Mouse (Mus musculus) midbrain, embryonic 16.5 days (tissue): ENCODE results near the gene Mark4. TPM values are rescaled to one million over a fixed set of nuclear protein-coding genes. Genes with fewer than 3 reads are reported as not detected.

Source experiments
- ATAC-seq: fragments of 200-750 bp; cut with Nextera tagmentation; 2 replicates; pipeline ENCODE4 v1.8.0; 2017; ENCODE audit warnings: moderate TSS enrichment
- H3K27ac ChIP-seq: fragments of 300-500 bp; sonication (generic); 2 replicates; pipeline ENCODE4 v1.5.1; 2014; ENCODE audit warnings: mild to moderate bottlenecking, low read length, mixed read lengths
- H3K27me3 ChIP-seq: fragments of 300-500 bp; sonication (generic); 2 replicates; pipeline ENCODE4 v1.6.1; 2014; ENCODE audit warnings: low read depth, low read length, mixed read lengths; ENCODE audit not compliant: control insufficient read depth, insufficient read depth
- H3K36me3 ChIP-seq: fragments of 300-500 bp; sonication (generic); 2 replicates; pipeline ENCODE4 v1.6.1; 2014; ENCODE audit warnings: mild to moderate bottlenecking, low read length, moderate library complexity, mixed read lengths; ENCODE audit not compliant: control insufficient read depth, insufficient read depth
- H3K4me1 ChIP-seq: fragments of 300-500 bp; sonication (generic); 2 replicates; pipeline ENCODE4 v1.6.1; 2014; ENCODE audit warnings: mild to moderate bottlenecking, low read length, mixed read lengths; ENCODE audit not compliant: control insufficient read depth, insufficient read depth
- H3K4me2 ChIP-seq: fragments of 300-500 bp; sonication (generic); 2 replicates; pipeline ENCODE4 v1.6.1; 2014; ENCODE audit warnings: mild to moderate bottlenecking, low read length, mixed read lengths
- H3K4me3 ChIP-seq: fragments of 300-500 bp; sonication (generic); 2 replicates; pipeline ENCODE4 v1.5.1; 2014; ENCODE audit warnings: low read depth, mild to moderate bottlenecking, low read length, moderate library complexity, mixed read lengths
- H3K9ac ChIP-seq: fragments of 300-500 bp; sonication (generic); 2 replicates; pipeline ENCODE4 v1.6.1; 2014; ENCODE audit warnings: low read depth, low read length, mixed read lengths
- H3K9me3 ChIP-seq: fragments of 300-500 bp; sonication (generic); replicated peaks from 2 replicates; pipeline ENCODE4 v1.6.1; 2014; ENCODE audit warnings: mild to moderate bottlenecking, low read length, mixed read lengths; ENCODE audit not compliant: control insufficient read depth, poor library complexity, severe bottlenecking
- WGBS: fragments of 180-500 bp; shearing (Covaris S2); extraction: QIAGEN DNeasy Blood & Tissue Kit; methylation state at CpG from one replicate; pipeline ENCODE4 v1.1.7; 2014; 5-methylcytosine and 5-hydroxymethylcytosine counted together
- polyA plus RNA-seq: library from polyadenylated mRNA; unstranded; fragments of >200 nt; fragmentation: Nextera tagmentation; extraction: Ambion mirVana; gene quantifications from 2 replicates; pipeline ENCODE4 v1.2.1, GENCODE M21; 2015

Gene Mark4
- polyA plus RNA-seq, 1 experiment from 2014 or later, result 14.8 TPM

DNA sequence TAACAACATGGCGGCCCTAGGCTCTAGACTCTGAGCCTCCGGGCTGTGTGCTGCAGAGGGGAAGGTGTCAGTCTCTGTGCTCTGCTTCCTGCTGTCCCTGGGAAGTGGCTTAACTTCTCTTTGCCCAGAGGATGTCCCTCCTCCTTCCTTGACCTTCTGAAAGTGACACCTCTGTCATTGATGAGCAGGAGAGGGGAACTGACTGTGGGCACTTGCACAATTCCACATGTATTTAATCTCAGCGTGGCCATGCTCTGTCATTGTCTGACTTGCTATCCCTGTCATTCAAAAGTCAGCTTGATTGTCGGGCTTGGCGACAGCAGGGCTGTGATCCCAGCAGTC, 37.6 kb upstream of the Mark4 start:
- H3K36me3 ChIP-seq, result no peaks in the 10 kb centered on the region
- H3K4me3 ChIP-seq, result no peak overlapping the region
- no peak for ATAC-seq
- H3K27me3 ChIP-seq, result peaks cover 6% of the 10 kb centered on the region
- H3K27ac ChIP-seq, result no peak overlapping the region
- 61% methylated on average over 5 of the region's 5 CpGs for WGBS
- H3K9ac ChIP-seq, result no peak overlapping the region
- no peaks in the 10 kb centered on the region; the same call in 1 of the 2 replicates for H3K4me1 ChIP-seq
- no peak overlapping the region for H3K4me2 ChIP-seq
- H3K9me3 ChIP-seq, result no peaks in the 10 kb centered on the region

DNA sequence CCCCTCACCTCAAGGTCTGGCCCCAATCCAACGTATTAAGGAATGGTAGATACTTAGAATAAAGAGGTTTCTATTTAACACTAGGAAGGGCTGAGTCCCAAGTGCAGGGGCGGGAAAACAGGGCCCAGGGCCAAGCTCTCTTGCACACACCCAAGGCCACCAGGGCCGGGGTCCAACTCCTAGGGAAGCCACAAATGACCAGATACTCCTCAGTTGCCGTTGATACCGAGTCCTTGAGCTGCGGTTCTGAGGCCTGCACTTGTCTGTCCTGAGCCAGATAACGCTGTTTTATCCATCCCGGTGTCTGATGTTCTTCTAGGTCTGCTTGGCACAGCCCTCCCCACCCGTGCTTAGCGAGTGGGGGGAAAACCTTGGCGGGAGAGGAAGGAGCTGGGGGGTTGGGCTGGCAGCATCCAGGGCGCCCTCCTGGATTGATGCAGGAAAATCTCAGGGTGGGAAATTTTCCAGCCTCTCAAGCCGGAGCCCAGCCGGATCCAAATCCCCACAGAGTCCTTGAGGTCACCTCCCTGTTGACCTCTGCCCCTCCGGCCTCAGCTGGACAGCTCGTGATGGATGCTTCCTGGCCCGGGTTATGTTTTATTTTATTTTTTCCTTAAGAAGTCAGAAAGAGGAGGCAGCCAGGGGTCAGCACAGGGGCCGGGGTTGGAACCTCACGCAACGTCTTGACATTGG, 37.0 kb upstream of the Mark4 start:
- 73% methylated on average over 20 of the region's 20 CpGs for WGBS
- ATAC-seq, result no peak
- Histone ChIP-seq H3K27me3 (peaks cover 11% of the 10 kb centered on the region), H3K4me3 (no peak overlapping the region), H3K4me1 (no peaks in the 10 kb centered on the region; the same call in 1 of the 2 replicates), H3K4me2 (no peak overlapping the region), H3K9me3 (no peaks in the 10 kb centered on the region), H3K9ac (no peak overlapping the region), H3K36me3 (no peaks in the 10 kb centered on the region), H3K27ac (no peak overlapping the region)

DNA sequence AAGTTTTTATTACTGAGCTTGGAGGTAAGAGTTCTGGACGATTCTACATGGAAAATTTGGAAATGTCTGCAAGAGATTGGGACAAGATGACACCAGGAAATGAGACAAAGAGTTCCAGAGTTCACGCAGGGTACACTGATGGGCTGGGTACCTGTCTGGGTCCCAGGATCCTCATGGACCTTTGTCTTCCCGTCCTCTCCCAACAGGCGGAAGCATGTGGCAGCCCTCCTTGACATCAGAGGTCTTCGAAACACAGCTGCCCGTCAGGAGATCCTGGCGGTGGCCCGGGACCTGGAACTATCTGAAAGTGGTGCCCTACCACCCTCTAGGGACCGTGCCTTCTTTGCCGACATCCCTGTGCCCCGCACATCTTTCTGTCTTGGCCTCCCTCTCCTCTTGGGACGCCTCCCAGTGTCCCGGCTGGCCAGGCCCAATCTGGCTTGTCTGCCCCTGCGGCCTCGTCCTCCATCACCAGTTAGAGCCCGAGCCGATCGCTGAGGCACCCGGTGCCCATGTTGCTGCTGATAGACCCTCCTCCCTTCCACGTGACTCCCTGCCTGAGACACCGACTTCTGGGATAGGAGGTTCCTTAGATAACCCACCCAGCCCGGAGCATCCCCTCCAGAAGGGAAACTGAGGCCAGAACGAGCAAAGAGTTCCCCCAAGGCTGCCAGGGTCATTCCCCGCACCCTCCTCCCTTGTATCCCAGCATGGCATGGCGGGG, 36.3 kb upstream of the Mark4 start:
- WGBS, result 87% methylated on average over 25 of the region's 25 CpGs
- H3K36me3 ChIP-seq, result no peaks in the 10 kb centered on the region
- H3K9me3 ChIP-seq, result no peaks in the 10 kb centered on the region
- no peaks in the 10 kb centered on the region; the same call in 1 of the 2 replicates for H3K4me1 ChIP-seq
- H3K4me3 ChIP-seq, result no peak overlapping the region
- no peak overlapping the region for H3K27ac ChIP-seq
- peaks cover 18% of the 10 kb centered on the region for H3K27me3 ChIP-seq
- H3K4me2 ChIP-seq, result no peak overlapping the region
- ATAC-seq, result no peak
- no peak overlapping the region for H3K9ac ChIP-seq

DNA sequence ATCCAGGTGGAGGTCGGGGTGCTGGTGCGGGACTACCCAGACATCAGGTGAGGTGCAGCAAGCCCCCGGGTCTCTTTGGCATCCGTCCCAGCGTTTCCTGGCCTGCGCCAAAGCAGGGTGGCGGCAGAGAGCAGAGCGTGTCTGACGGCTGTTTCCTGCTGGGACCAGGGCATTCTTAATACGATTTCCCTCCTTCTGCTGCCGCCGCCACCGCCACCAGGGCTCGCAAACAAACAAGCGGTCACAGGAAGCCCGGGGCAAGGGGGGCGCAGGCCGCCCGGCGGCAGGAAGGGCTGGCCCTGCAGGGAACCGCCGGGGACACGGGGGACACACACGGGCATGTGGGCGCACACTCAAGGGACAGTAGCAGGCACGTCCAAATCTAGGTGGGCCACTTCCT, 33.1 kb upstream of the Mark4 start:
- Histone ChIP-seq H3K27me3 (peaks cover 43% of the 10 kb centered on the region), H3K27ac (no peak overlapping the region), H3K9me3 (no peaks in the 10 kb centered on the region), H3K9ac (no peak overlapping the region; the same call in 1 of the 2 replicates), H3K4me3 (no peak overlapping the region), H3K4me1 (peaks cover 4% of the 10 kb centered on the region), H3K4me2 (peak overlapping the region; percentile 39), H3K36me3 (no peaks in the 10 kb centered on the region)
- ATAC-seq, result no peak
- WGBS, result 1% methylated on average over 25 of the region's 26 CpGs

DNA sequence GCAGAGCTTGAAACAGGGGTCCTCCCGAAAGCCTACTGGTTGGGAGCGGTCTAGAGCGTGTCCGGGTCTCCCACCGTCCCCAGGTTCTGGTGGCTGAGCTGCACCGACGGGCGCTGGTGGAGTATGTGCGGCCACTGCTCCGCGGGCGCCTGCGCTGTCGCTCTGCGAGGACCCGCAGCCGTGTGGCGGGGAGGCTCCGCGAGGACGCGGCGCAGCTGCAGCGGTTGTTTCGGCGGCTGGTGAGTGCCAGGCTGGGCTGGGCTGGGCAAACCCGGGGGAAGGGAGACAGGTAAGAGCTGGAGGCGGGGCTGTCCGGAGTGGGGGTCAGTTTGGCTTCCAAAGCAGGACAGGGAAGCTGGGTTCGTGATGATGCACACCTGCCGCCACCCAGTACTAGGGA, 30.9 kb upstream of the Mark4 start:
- no peaks in the 10 kb centered on the region for H3K36me3 ChIP-seq
- peaks cover 43% of the 10 kb centered on the region for H3K27me3 ChIP-seq
- peak overlapping the region; percentile 64 for H3K4me2 ChIP-seq
- H3K4me3 ChIP-seq, result peak overlapping the region; percentile 33
- WGBS, result 5% methylated on average over 31 of the region's 31 CpGs
- peak overlapping the region; percentile 58 for H3K9ac ChIP-seq
- peak; percentile 51; the same call in 1 of the 2 replicates for ATAC-seq
- no peaks in the 10 kb centered on the region for H3K9me3 ChIP-seq
- H3K4me1 ChIP-seq, result peaks cover 4% of the 10 kb centered on the region
- no peak overlapping the region for H3K27ac ChIP-seq

DNA sequence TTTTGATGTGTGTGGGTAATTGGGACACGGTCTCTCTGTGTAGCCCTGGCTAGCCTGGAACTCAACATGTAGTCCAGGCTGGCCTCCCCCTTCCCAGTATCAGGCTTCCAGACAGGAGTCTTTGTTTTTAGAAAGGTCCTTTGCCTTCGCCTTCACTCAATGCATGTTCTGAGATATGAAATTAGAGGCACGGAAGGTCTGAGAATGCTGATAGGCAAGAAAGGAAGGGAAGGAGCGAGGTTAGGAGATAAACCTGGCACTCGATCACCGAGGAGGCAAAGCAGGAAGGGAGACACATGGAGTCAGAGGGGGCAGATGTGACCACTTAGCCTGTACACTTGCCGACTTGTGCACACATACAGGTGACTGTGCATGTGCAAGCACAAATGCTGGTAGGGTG, 27.9 kb upstream of the Mark4 start:
- Histone ChIP-seq H3K9me3 (no peaks in the 10 kb centered on the region), H3K4me2 (no peak overlapping the region), H3K9ac (no peak overlapping the region), H3K27ac (no peak overlapping the region), H3K36me3 (no peaks in the 10 kb centered on the region), H3K4me1 (peaks cover 4% of the 10 kb centered on the region), H3K27me3 (peaks cover 41% of the 10 kb centered on the region), H3K4me3 (no peak overlapping the region)
- WGBS, result 94% methylated on average over 7 of the region's 7 CpGs
- no peak for ATAC-seq

DNA sequence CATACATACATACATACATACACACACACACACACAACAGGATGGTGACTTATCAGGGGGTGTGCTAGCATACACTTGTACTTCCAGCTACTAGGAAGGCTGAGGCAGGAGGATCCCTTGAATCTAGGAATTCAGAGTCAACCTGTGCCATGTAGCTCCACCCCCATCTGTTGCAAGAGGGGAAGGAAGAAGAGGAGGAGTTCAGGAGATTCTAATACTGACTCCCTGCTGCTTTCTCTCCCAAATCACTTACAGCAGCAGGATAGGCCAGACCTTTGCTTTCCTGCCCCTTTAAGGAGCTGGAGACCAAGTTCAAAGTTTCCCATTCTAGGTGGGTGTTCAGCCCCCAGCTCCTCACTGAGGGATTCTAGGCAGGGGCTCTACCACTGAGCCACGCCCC, 26.9 kb upstream of the Mark4 start:
- Histone ChIP-seq H3K4me3 (no peak overlapping the region), H3K9ac (no peak overlapping the region), H3K27ac (no peak overlapping the region), H3K27me3 (peaks cover 31% of the 10 kb centered on the region), H3K9me3 (no peaks in the 10 kb centered on the region), H3K4me2 (no peak overlapping the region), H3K4me1 (peaks cover 4% of the 10 kb centered on the region), H3K36me3 (no peaks in the 10 kb centered on the region)
- 100% methylated on average over 1 of the region's 1 CpGs for WGBS
- ATAC-seq, result no peak

DNA sequence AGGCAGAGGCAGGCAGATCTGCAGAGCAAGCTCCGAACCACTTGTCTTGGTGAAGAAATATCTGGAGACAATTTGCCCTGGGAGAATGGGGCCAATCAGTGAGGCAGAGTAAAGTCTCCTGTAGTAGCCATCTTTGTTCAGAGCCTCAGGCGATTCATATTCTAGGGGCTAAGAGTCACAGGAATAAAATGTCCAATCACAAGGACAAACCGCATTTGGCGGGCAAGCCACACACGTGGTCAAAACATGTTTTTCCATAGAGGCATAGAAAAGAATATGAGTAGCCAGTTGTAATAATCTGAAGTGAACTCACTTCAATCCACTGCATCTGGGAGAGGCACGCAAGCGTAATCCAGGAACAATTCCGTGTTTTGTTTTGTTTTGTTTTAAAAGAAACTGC, 24.7 kb upstream of the Mark4 start:
- no peak overlapping the region for H3K27ac ChIP-seq
- H3K9ac ChIP-seq, result no peak overlapping the region
- H3K9me3 ChIP-seq, result no peaks in the 10 kb centered on the region
- WGBS, result 80% methylated on average over 8 of the region's 8 CpGs
- H3K4me3 ChIP-seq, result no peak overlapping the region
- no peak for ATAC-seq
- H3K36me3 ChIP-seq, result no peaks in the 10 kb centered on the region
- no peaks in the 10 kb centered on the region for H3K4me1 ChIP-seq
- peaks cover 10% of the 10 kb centered on the region for H3K27me3 ChIP-seq
- no peak overlapping the region for H3K4me2 ChIP-seq

DNA sequence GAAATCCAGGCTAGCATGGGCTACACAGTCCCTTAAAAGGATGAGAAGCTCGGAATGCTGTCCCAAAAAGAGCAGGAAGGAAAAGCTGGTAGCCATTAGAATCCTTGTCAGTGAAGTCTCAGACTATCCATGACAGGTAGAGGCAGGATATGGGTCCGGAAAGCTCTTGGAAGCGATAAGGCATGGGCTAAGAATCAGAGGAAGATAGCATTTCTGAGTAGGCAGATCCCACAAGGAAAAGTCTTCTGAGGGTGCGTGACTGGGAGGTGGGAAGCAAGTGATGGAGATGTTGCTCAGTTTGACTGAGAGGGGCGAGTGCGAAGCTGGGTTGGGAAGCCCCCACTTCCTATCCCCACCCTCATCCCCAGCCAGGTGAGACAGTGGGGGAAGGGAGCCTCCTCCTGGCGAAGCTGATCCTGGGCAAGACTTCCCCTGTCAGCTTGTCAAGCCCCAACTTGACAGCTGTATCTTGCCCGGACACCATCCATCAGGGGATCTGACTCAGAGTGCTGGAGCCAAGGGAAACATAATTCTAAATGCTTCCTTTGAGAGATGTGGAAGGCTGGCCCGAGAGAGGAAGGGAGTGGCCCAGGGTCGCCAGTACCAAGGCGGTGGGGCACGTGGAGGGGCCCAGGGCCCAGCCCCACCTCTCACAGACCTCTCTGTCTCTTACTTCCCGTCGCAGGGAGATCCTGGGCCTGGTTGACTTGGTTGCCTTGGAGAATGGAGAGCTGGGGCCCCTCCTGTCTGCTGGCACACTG, 19.2 kb upstream of the Mark4 start:
- Histone ChIP-seq H3K27me3 (peaks cover 19% of the 10 kb centered on the region), H3K4me3 (no peak overlapping the region), H3K9ac (no peak overlapping the region), H3K9me3 (no peaks in the 10 kb centered on the region), H3K27ac (no peak overlapping the region), H3K36me3 (no peaks in the 10 kb centered on the region), H3K4me2 (no peak overlapping the region), H3K4me1 (no peaks in the 10 kb centered on the region)
- no peak for ATAC-seq
- WGBS, result 33% methylated on average over 14 of the region's 14 CpGs
